Mouse (Mus musculus) frontal cortex, postnatal 14 days (tissue): ENCODE measurements around the gene Csnk2a1.
A peak's percentile ranks its signal among the peaks of the same experiment; 100 is the strongest.
"Not testable (repeated sequence)": the region's sequence is repeated elsewhere in the genome, so short reads cannot be mapped to it uniquely, and the experiment has no call there.

ENCODE experiments used
- DNase-seq, 2 experiments: peaks; one replicate each; pipeline ENCODE4 v3.0.0; 2022; ENCODE audit warnings: low spot score in 2 of 2

Csnk2a1 gene

GRCm38 (mm10) chr2:152237926-152238325, 11.3 kb downstream of the Csnk2a1 start:
- no peak for DNase-seq

- no peak for DNase-seq
These were observed 13.9 kb downstream of the Csnk2a1 start for GRCm38 (mm10) chr2:152240580-152240979.

DNA sequence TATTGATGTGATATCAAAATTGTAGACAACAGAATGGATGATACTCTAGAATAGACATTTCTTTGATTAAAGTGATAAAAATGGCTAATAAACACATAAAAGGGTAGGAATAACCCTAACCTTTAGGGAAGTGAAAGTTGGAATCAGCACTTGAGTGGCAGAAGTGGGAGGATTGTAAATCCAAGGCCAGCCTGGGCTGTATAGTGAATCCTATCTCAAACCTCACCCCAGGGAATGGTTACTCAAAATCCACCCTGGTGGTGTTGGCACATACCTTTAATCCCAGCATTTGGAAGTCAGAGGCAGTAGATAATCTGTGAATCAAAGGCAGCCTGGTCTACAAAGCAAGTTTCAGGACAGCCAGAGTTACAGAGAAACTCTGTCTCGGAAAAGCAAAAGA, 20.6 kb downstream of the Csnk2a1 start:
- DNase-seq: no peak

- no peak for DNase-seq
These were observed 23.9 kb downstream of the Csnk2a1 start for GRCm38 (mm10) chr2:152250511-152250910.

DNA sequence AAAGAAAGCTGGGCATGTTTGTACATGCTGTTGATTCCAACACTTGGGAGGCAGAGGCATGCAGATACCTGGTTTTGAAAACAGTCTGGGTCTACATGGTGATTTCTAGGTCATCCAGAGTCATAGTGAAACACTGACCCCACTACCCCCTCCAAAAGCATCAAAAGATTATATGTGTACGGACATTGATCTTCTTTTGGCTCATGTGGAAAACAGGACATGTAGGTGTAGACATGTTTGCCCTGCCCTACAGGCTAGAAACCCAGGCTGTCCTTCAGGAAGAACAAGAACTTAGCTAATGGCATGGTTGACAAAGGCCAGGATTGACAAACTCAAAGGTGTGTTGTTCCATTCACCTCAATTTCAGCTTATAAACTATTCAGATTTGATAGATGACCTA, 33.1 kb downstream of the Csnk2a1 start:
- no peak for DNase-seq

- DNase-seq: no peak
These were observed 47.0 kb downstream of the Csnk2a1 start for GRCm38 (mm10) chr2:152273639-152274038.

DNA sequence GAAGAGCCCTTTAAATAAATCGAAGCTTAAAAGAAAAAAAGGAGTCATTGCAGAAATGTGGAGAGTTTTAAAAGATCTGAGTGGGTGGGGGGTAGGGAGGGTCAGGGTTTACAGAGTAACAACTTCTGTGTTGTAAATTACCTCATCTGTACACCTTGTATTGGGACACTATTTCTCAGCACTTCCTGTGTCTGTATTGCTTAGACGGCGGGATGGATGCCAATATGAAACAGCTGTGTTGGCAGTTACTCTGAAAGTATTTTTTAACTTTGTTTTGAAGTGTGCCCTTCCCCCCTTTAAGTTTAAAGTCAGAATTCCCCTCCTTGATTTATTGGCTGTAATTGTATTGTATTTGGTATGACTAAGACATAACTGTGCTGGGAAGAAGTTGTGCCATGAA, 54.8 kb downstream of the Csnk2a1 start:
- no peak for DNase-seq

DNA sequence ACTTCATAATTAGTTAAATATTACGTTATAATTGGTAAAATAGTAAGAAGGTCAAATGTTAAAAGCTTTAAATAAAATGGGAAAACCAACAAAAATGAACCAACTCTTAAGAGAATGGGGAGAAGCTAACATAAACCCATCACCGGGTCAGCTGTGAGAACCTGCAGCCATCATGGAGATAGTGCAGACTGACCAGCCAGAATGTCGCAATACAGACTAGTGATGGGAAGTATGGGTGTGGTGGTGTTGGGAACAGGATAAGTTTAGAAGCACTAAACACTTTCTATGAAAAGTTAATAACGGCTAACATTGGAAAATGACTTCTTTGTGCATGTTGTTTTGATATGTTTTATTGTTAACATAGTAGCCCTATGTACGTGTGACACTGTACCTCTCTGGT, 60.9 kb downstream of the Csnk2a1 start:
- no peak for DNase-seq

GRCm38 (mm10) chr2:152288046-152288445, 61.4 kb downstream of the Csnk2a1 start:
- no peak for DNase-seq

- not testable (repeated sequence) for DNase-seq
These were observed 63.0 kb downstream of the Csnk2a1 start for GRCm38 (mm10) chr2:152289623-152290022.

GRCm38 (mm10) chr2:152292475-152292874, 65.8 kb downstream of the Csnk2a1 start:
- DNase-seq: no peak

DNA sequence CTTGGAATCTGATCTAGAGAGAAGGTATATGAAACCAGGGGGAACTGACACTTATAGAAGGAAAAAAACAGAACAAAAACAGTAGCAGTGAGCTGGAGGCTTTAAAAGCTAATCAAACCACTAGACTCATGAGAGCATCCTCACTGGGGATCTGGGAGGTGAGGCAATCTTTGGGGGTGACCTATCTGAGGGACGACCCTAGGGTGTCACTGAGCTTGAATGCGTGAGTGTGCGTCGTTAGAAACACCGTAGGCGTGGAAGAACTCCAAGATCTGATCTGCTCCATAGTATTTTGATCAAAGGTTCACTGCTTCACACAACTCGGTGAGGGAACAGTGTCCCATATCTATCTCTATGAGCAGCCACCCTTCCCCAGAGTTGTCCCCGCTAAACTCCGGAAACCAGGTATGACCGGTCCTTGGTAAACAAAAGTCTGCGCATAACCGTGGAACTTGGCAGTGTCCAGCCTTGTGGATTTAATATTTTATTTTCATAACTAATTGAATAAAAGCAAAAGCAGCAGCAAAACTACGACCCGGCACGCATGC, 66.6 kb downstream of the Csnk2a1 start:
- DNase-seq: peak in 1 of 2 experiments; percentile 17

DNA sequence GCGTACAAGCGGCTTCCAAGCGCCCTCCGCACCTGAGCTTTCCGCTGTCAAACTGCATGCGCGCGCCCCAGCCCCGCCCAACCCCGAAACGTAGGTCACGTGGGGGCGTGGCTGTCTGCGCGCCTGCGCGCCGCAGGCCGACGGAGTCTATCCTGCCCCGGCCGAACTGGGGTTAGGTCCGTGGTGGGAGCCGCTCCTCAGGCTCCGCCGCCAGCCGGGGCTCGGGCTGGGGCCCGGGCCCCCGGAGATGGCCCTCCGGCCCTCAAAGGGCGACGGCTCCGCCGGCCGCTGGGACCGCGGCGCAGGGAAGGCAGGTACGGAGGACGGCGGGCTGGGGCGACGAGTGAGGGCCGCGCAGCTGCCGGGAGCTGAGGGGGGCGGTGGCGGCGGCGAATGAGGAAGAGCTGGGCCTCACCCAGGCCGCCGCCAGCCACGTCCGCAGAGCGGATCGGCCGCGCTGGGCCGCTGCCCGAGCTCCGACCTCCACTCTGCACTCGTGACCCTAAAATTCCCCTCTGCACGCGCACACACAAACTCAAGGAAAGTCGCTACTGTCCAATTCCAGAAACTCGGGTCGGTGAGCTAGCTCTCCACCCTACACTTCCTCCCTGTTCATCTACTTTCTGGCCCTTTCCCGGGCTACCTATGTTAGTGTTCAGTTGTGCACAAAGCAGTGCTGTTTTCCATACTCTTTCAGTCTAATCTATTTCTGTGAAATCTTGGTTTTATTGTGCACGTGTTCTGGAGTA, 67.3 kb downstream of the Csnk2a1 start, which contains the start of gene Tbc1d20:
Gene Tbc1d20, plus strand, starts transcription at position 102 of the 749 bp plus-strand sequence.
- peak; percentile 72 to 88 for DNase-seq

GRCm38 (mm10) chr2:152294541-152294940, 67.9 kb downstream of the Csnk2a1 start:
- DNase-seq: no peak

DNA sequence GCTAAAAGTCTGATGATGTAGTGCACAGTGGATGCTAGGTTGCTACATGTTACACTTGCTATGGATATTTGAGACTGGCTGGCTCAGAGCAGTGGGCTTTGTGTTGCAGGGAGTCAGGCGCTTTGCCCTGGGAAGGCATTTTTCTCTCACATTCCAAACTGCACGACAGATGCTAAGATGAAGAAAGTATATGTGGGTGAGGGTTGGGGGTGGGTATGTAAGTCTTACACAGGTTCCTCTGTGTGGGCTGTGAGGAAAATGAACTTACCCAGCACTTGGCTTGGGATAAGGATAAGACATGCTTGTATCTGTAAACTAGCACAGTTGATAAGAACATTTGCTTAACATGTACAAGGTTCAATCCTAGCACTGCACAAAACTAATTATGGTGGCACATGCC, 76.2 kb downstream of the Csnk2a1 start:
- no peak for DNase-seq

DNA sequence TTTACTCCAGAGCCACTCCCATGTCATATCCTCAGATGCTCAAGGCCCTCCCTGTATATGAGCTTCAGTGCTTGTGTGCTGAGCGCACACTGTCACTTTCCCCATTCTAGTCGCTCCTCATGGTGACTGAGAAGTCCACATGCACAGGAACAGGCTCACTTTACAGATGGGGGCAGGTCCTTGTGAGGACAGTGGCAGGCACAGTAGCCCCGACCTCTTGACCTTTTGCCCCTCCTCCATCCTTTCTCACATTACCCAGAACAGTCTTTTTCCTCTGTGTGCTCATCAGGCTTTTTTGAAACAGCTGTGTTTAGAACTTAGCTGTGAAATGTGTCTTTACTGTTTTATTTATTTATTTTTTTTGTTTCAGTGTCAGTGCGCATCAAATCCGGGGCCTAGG, 77.1 kb downstream of the Csnk2a1 start:
- no peak for DNase-seq

GRCm38 (mm10) chr2:152305480-152305879, 78.8 kb downstream of the Csnk2a1 start:
- DNase-seq: no peak

DNA sequence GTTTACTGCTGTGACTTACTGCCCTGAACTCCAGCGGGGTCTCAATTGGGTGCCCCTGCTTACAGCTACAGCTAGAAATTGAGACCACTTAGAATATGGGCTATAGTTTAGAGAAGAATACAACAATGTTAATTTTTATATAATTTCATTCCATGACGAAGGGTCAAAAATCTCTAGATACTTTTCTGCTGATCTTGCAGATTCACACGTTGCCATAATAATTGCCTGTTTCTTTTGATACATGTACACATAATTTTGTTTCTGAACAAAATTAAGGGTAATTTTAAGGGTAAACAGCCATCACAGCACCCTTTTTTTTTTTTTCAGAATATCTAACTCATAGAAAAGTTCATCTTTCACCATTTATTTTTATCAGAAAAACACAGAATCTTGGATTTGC, 80.5 kb downstream of the Csnk2a1 start:
- no peak for DNase-seq

DNA sequence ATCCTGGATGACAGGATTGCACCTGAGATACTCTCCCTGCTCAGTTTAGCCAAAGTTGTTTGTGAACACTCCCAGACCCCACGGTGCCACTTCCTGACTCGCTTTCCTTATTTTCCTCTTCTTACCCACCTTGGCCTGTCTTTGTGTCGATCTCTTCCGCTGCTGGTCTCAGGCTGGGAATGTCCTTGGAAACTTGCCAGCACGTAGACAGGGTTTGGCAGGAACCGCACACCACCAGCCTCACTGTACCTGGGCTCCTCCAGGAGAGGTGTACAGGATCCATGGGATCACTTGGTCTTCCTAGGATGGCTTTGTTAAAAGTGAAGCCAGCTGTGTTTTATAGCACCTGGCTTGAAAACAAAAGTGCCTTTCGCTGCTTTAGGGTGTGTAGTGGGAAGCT, 86.4 kb downstream of the Csnk2a1 start:
- no peak for DNase-seq

GRCm38 (mm10) chr2:152313926-152314325, 87.3 kb downstream of the Csnk2a1 start:
- no peak for DNase-seq

DNA sequence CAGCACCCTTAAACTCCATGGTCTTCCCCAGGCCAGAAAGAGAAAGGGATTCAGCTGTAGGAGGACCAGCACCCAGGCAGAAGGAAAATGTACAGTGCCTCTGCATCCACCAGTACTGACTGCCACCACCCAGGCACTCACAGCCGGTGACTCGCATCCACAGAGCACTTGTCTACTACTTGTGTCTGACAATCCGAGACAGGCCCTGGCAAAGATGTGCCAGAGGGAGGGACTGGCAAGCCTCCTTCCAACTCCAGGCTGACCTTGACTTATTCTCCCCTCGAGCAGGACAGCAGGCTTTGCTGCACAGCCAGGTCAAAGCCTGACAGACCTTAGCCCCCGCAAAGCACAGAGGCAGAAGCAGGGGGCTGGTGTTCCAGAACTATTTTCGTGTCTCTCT, 90.4 kb downstream of the Csnk2a1 start:
- no peak for DNase-seq

- DNase-seq: no peak
These were observed 94.9 kb downstream of the Csnk2a1 start for GRCm38 (mm10) chr2:152321558-152321957.

DNA sequence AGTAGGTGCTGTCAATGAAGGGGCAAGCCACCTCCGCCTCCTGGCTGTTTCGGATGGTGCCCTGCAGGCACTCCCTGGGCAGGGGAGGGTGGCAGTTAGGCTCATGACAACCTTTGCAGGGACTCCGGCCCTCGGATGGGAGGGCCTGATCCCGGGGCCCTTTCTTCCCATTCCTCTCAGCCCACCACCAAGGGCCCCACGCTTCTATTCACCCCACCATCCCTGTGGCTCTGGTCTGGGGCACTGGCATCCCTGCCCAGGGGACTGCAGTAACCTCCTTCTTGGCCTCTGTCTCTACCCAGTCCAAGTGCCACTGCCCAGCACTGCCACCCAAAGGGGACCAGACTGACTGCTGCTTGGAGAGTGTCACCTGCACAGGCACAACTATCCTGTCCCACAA, 95.6 kb downstream of the Csnk2a1 start:
- DNase-seq: no peak

- no peak for DNase-seq
These were observed 97.3 kb downstream of the Csnk2a1 start for GRCm38 (mm10) chr2:152323971-152324370.
